Mouse (Mus musculus): ENCODE results near the gene Hoxa13. TPM values are rescaled to one million over a fixed set of nuclear protein-coding genes. Genes with fewer than 3 reads are reported as not detected.
A peak's percentile ranks its signal among the peaks of the same experiment; 100 is the strongest.

The Hoxa13 gene
- polyA plus RNA-seq, 1 experiment from 2014 or later, result 0.15 TPM

- DNase-seq (ENCODE audit: low spot score) (peak; percentile 46), ATAC-seq (replicated peaks; ENCODE audit: low FRiP score) (no peak)
- Histone ChIP-seq H3K27me3 (replicated peaks; ENCODE audit: control insufficient read depth, insufficient read depth, low read length) (peaks cover 93% of the 10 kb centered on the region), H3K36me3 (ENCODE audit: control insufficient read depth, insufficient read depth, low read length) (no peaks in the 10 kb centered on the region), H3K9ac (ENCODE audit: low read depth, low read length) (no peak overlapping the region), H3K9me3 (ENCODE audit: control insufficient read depth, low read length) (no peaks in the 10 kb centered on the region), H3K27ac (ENCODE audit: low read depth, low read length) (no peak overlapping the region), H3K4me3 (ENCODE audit: low read depth, low read length) (no peak overlapping the region), H3K4me1 (replicated peaks; ENCODE audit: control insufficient read depth, insufficient read depth, low read length) (no peaks in the 10 kb centered on the region), H3K4me2 (no peak overlapping the region)
- WGBS, result 4% methylated on average over 22 of the region's 22 CpGs
These were observed 13.1 kb upstream of the Hoxa13 start for GRCm38 (mm10) chr6:52273656-52274280.

GRCm38 (mm10) chr6:52272766-52273655 lies 12.3 kb upstream of the Hoxa13 start:
- DNase-seq (ENCODE audit: low spot score) (no peak), ATAC-seq (replicated peaks; ENCODE audit: low FRiP score) (no peak)
- Histone ChIP-seq H3K9me3 (ENCODE audit: control insufficient read depth, low read length) (no peaks in the 10 kb centered on the region), H3K4me3 (ENCODE audit: low read depth, low read length) (no peak overlapping the region), H3K9ac (ENCODE audit: low read depth, low read length) (no peak overlapping the region), H3K27ac (ENCODE audit: low read depth, low read length) (no peak overlapping the region), H3K4me2 (no peak overlapping the region), H3K36me3 (ENCODE audit: control insufficient read depth, insufficient read depth, low read length) (no peaks in the 10 kb centered on the region), H3K4me1 (replicated peaks; ENCODE audit: control insufficient read depth, insufficient read depth, low read length) (no peaks in the 10 kb centered on the region), H3K27me3 (replicated peaks; ENCODE audit: control insufficient read depth, insufficient read depth, low read length) (peaks cover 98% of the 10 kb centered on the region)
- 9% methylated on average over 22 of the region's 22 CpGs for WGBS

GRCm38 (mm10) chr6:52270494-52271480 lies 10.1 kb upstream of the Hoxa13 start:
- Histone ChIP-seq H3K4me1 (replicated peaks; ENCODE audit: control insufficient read depth, insufficient read depth, low read length) (no peaks in the 10 kb centered on the region), H3K36me3 (ENCODE audit: control insufficient read depth, insufficient read depth, low read length) (no peaks in the 10 kb centered on the region), H3K27me3 (replicated peaks; ENCODE audit: control insufficient read depth, insufficient read depth, low read length) (peaks cover 97% of the 10 kb centered on the region), H3K4me3 (ENCODE audit: low read depth, low read length) (no peak overlapping the region), H3K27ac (ENCODE audit: low read depth, low read length) (no peak overlapping the region), H3K9me3 (ENCODE audit: control insufficient read depth, low read length) (no peaks in the 10 kb centered on the region), H3K9ac (ENCODE audit: low read depth, low read length) (no peak overlapping the region), H3K4me2 (no peak overlapping the region)
- DNase-seq (ENCODE audit: low spot score) (no peak), ATAC-seq (replicated peaks; ENCODE audit: low FRiP score) (no peak)
- 8% methylated on average over 23 of the region's 23 CpGs for WGBS

GRCm38 (mm10) chr6:52268756-52269155 lies 8.1 kb upstream of the Hoxa13 start:
- Histone ChIP-seq H3K36me3 (ENCODE audit: control insufficient read depth, insufficient read depth, low read length) (no peaks in the 10 kb centered on the region), H3K9me3 (ENCODE audit: control insufficient read depth, low read length) (no peaks in the 10 kb centered on the region), H3K27ac (ENCODE audit: low read depth, low read length) (no peak overlapping the region), H3K27me3 (replicated peaks; ENCODE audit: control insufficient read depth, insufficient read depth, low read length) (peaks cover 97% of the 10 kb centered on the region), H3K4me2 (no peak overlapping the region), H3K4me3 (ENCODE audit: low read depth, low read length) (no peak overlapping the region), H3K4me1 (replicated peaks; ENCODE audit: control insufficient read depth, insufficient read depth, low read length) (no peaks in the 10 kb centered on the region), H3K9ac (ENCODE audit: low read depth, low read length) (no peak overlapping the region)
- 6% methylated on average over 3 of the region's 3 CpGs for WGBS
- DNase-seq (ENCODE audit: low spot score), result no peak
- ATAC-seq (replicated peaks; ENCODE audit: low FRiP score), result no peak

GRCm38 (mm10) chr6:52268341-52268740 lies 7.7 kb upstream of the Hoxa13 start:
- no peaks in the 10 kb centered on the region for H3K9me3 ChIP-seq (ENCODE audit: control insufficient read depth, low read length)
- no peak overlapping the region for H3K4me2 ChIP-seq
- no peaks in the 10 kb centered on the region for H3K36me3 ChIP-seq (ENCODE audit: control insufficient read depth, insufficient read depth, low read length)
- no peak for ATAC-seq (replicated peaks; ENCODE audit: low FRiP score)
- H3K27ac ChIP-seq (ENCODE audit: low read depth, low read length), result no peak overlapping the region
- H3K27me3 ChIP-seq (replicated peaks; ENCODE audit: control insufficient read depth, insufficient read depth, low read length), result peaks cover 97% of the 10 kb centered on the region
- no peaks in the 10 kb centered on the region for H3K4me1 ChIP-seq (replicated peaks; ENCODE audit: control insufficient read depth, insufficient read depth, low read length)
- no peak overlapping the region for H3K4me3 ChIP-seq (ENCODE audit: low read depth, low read length)
- WGBS, result 9% methylated on average over 7 of the region's 7 CpGs
- no peak overlapping the region for H3K9ac ChIP-seq (ENCODE audit: low read depth, low read length)
- no peak for DNase-seq (ENCODE audit: low spot score)

GRCm38 (mm10) chr6:52267691-52268090 lies 7.0 kb upstream of the Hoxa13 start:
- DNase-seq (ENCODE audit: low spot score), result no peak
- Histone ChIP-seq H3K4me3 (ENCODE audit: low read depth, low read length) (no peak overlapping the region), H3K4me1 (replicated peaks; ENCODE audit: control insufficient read depth, insufficient read depth, low read length) (no peaks in the 10 kb centered on the region), H3K27ac (ENCODE audit: low read depth, low read length) (no peak overlapping the region), H3K27me3 (replicated peaks; ENCODE audit: control insufficient read depth, insufficient read depth, low read length) (peaks cover 97% of the 10 kb centered on the region), H3K4me2 (no peak overlapping the region), H3K9me3 (ENCODE audit: control insufficient read depth, low read length) (no peaks in the 10 kb centered on the region), H3K9ac (ENCODE audit: low read depth, low read length) (no peak overlapping the region), H3K36me3 (ENCODE audit: control insufficient read depth, insufficient read depth, low read length) (no peaks in the 10 kb centered on the region)
- 9% methylated on average over 3 of the region's 3 CpGs for WGBS
- no peak for ATAC-seq (replicated peaks; ENCODE audit: low FRiP score)

GRCm38 (mm10) chr6:52267221-52267620 lies 6.5 kb upstream of the Hoxa13 start:
- Histone ChIP-seq H3K27me3 (replicated peaks; ENCODE audit: control insufficient read depth, insufficient read depth, low read length) (peaks cover 97% of the 10 kb centered on the region), H3K4me1 (replicated peaks; ENCODE audit: control insufficient read depth, insufficient read depth, low read length) (no peaks in the 10 kb centered on the region), H3K27ac (ENCODE audit: low read depth, low read length) (no peak overlapping the region), H3K9me3 (ENCODE audit: control insufficient read depth, low read length) (no peaks in the 10 kb centered on the region), H3K4me2 (no peak overlapping the region), H3K4me3 (ENCODE audit: low read depth, low read length) (no peak overlapping the region), H3K36me3 (ENCODE audit: control insufficient read depth, insufficient read depth, low read length) (no peaks in the 10 kb centered on the region), H3K9ac (ENCODE audit: low read depth, low read length) (no peak overlapping the region)
- DNase-seq (ENCODE audit: low spot score), result no peak
- WGBS, result 21% methylated on average over 5 of the region's 5 CpGs
- no peak for ATAC-seq (replicated peaks; ENCODE audit: low FRiP score)

GRCm38 (mm10) chr6:52266666-52266985 lies 5.9 kb upstream of the Hoxa13 start:
- Histone ChIP-seq H3K27me3 (replicated peaks; ENCODE audit: control insufficient read depth, insufficient read depth, low read length) (peaks cover 98% of the 10 kb centered on the region), H3K4me3 (ENCODE audit: low read depth, low read length) (no peak overlapping the region), H3K27ac (ENCODE audit: low read depth, low read length) (no peak overlapping the region), H3K4me1 (replicated peaks; ENCODE audit: control insufficient read depth, insufficient read depth, low read length) (no peaks in the 10 kb centered on the region), H3K9me3 (ENCODE audit: control insufficient read depth, low read length) (no peaks in the 10 kb centered on the region), H3K9ac (ENCODE audit: low read depth, low read length) (no peak overlapping the region), H3K36me3 (ENCODE audit: control insufficient read depth, insufficient read depth, low read length) (no peaks in the 10 kb centered on the region), H3K4me2 (no peak overlapping the region)
- DNase-seq (ENCODE audit: low spot score) (no peak), ATAC-seq (replicated peaks; ENCODE audit: low FRiP score) (no peak)
- 4% methylated on average over 9 of the region's 9 CpGs for WGBS

Measured in liver, embryonic 11.5 days (tissue).